Mouse (Mus musculus) kidney, embryonic 15.5 days (tissue): Measurements from ENCODE around the gene Klrc1. TPM values are rescaled to one million over a fixed set of nuclear protein-coding genes. Genes with fewer than 3 reads are reported as not detected.

Experiments
- ATAC-seq: fragments of 200-750 bp; cut with Nextera tagmentation; replicated peaks from 2 replicates; pipeline ENCODE4 v1.8.0; 2017; ENCODE audit warnings: moderate TSS enrichment; ENCODE audit not compliant: low FRiP score
- H3K27ac ChIP-seq: fragments of 300-500 bp; sonication (generic); 2 replicates; pipeline ENCODE4 v1.5.1; 2015; ENCODE audit warnings: mild to moderate bottlenecking, inconsistent platforms
- H3K27me3 ChIP-seq: fragments of 300-500 bp; sonication (generic); 2 replicates; pipeline ENCODE4 v1.6.1; 2015; ENCODE audit warnings: inconsistent platforms
- H3K36me3 ChIP-seq: fragments of 300-500 bp; sonication (generic); 2 replicates; pipeline ENCODE4 v1.6.1; 2015; ENCODE audit warnings: inconsistent platforms
- H3K4me1 ChIP-seq: fragments of 300-500 bp; sonication (generic); 2 replicates; pipeline ENCODE4 v1.6.1; 2015; ENCODE audit warnings: inconsistent platforms
- H3K4me2 ChIP-seq: fragments of 300-500 bp; sonication (generic); 2 replicates; pipeline ENCODE4 v1.6.1; 2015; ENCODE audit warnings: moderate library complexity, mild to moderate bottlenecking, inconsistent platforms
- H3K4me3 ChIP-seq: fragments of 300-500 bp; sonication (generic); replicated peaks from 2 replicates; pipeline ENCODE4 v1.5.1; 2015; ENCODE audit warnings: mild to moderate bottlenecking, inconsistent platforms
- H3K9ac ChIP-seq: fragments of 300-500 bp; sonication (generic); 2 replicates; pipeline ENCODE4 v1.6.1; 2015; ENCODE audit warnings: mild to moderate bottlenecking, inconsistent platforms
- H3K9me3 ChIP-seq: fragments of 300-500 bp; sonication (generic); replicated peaks from 2 replicates; pipeline ENCODE4 v1.6.1; 2016; ENCODE audit warnings: inconsistent platforms
- WGBS: fragments of 180-500 bp; shearing (Covaris S2); methylation state at CpG from one replicate; pipeline ENCODE4 v1.1.7; 2015; ENCODE audit warnings: mixed read lengths; 5-methylcytosine and 5-hydroxymethylcytosine counted together
- microRNA-seq: library from miRNA; unstranded; fragments of <30 nt; microRNA quantifications from one replicate; pipeline ENCODE4, GENCODE M21; 2016
- polyA plus RNA-seq: library from polyadenylated mRNA; unstranded; fragments of >200 nt; fragmentation: Nextera tagmentation; extraction: Ambion mirVana; gene quantifications from 2 replicates; pipeline ENCODE4 v1.2.1, GENCODE M21; 2015

The Klrc1 gene
- polyA plus RNA-seq, 1 experiment from 2014 or later: not detected

- H3K36me3 ChIP-seq: no peaks in the 10 kb centered on the region
- H3K4me1 ChIP-seq: no peaks in the 10 kb centered on the region
- H3K27me3 ChIP-seq: no peaks in the 10 kb centered on the region
- WGBS: 84% methylated on average over 4 of the region's 4 CpGs
- H3K9me3 ChIP-seq: no peaks in the 10 kb centered on the region
- no peak within 1 kb of the TSS for H3K4me3 ChIP-seq
- H3K9ac ChIP-seq: no peak within 1 kb of the TSS
- ATAC-seq: no peak
- no peak within 1 kb of the TSS for H3K4me2 ChIP-seq
- no peak within 1 kb of the TSS for H3K27ac ChIP-seq
Observed at GRCm38 (mm10) chr6:129623735-129624134, 55.0 kb downstream of the Klrc1 start, which contains the start of gene Klrk1. TSS of gene Klrk1 (minus strand) at chr6:129623864.

Small RNA genes within 50 kb of the gene (microRNA-seq; reads per million reads assigned to microRNA genes)
- gene Mir680-1: not detected

Other genes with a start within 250 kb of the Klrc1 start
- gene Clec1a, start 227.0 kb downstream of the Klrc1 start, polyA plus RNA-seq: 8.6 and 9.5 TPM in 2 replicates
- 0.17 TPM in 1 of 2 replicates, not detected in the other for gene Olr1, start 171.8 kb downstream of the Klrc1 start, polyA plus RNA-seq
- 44.7 and 45.4 TPM in 2 replicates for gene Tmem52b, start 166.4 kb downstream of the Klrc1 start, polyA plus RNA-seq
- gene Gabarapl1, start 145.8 kb downstream of the Klrc1 start, polyA plus RNA-seq: 60.8 and 62.8 TPM in 2 replicates
- not detected in 2 replicates for gene Klre1, start 101.1 kb downstream of the Klrc1 start, polyA plus RNA-seq
- not detected in 2 replicates for gene Klrd1, start 87.2 kb downstream of the Klrc1 start, polyA plus RNA-seq
- not detected in 2 replicates for gene Klrk1, start 55.1 kb downstream of the Klrc1 start, polyA plus RNA-seq
- not detected in 2 replicates for gene Klrc3, start 35.6 kb downstream of the Klrc1 start, polyA plus RNA-seq
- not detected in 2 replicates for gene Klrc2, start 18.3 kb downstream of the Klrc1 start, polyA plus RNA-seq
- 0.26 TPM in 1 of 2 replicates, not detected in the other for gene Klri1, start 38.2 kb upstream of the Klrc1 start, polyA plus RNA-seq
- not detected in 2 replicates for gene Klri2, start 61.5 kb upstream of the Klrc1 start, polyA plus RNA-seq
- not detected in 2 replicates for gene Gm156, start 105.3 kb upstream of the Klrc1 start, polyA plus RNA-seq
- gene Gm17631, start 183.7 kb upstream of the Klrc1 start, polyA plus RNA-seq: not detected in 2 replicates
- gene Klra17, start 197.7 kb upstream of the Klrc1 start, polyA plus RNA-seq: not detected in 2 replicates
- not detected in 2 replicates for gene Klra5, start 238.7 kb upstream of the Klrc1 start, polyA plus RNA-seq